Mouse (Mus musculus) CH12.LX (cell line): ENCODE data around the gene Ifit1bl1. TPM values are rescaled to one million over a fixed set of nuclear protein-coding genes. Genes with fewer than 3 reads are reported as not detected.
"Not testable (repeated sequence)": the region's sequence is repeated elsewhere in the genome, so short reads cannot be mapped to it uniquely, and the experiment has no call there.

Source experiments
- DNase-seq: peaks from one replicate; pipeline ENCODE4 v3.0.0-alpha.2; 2013; ENCODE audit errors: extremely low read depth
- H3K27ac ChIP-seq: 2 replicates; pipeline ENCODE4 v1.5.1; 2012; ENCODE audit warnings: low read depth, mild to moderate bottlenecking, control low read depth, moderate library complexity; ENCODE audit not compliant: insufficient read depth
- H3K27me3 ChIP-seq: replicated peaks from 2 replicates; pipeline ENCODE3; 2012; ENCODE audit warnings: inconsistent platforms
- H3K36me3 ChIP-seq, 2 experiments: replicated peaks in 1 of 2; 2 replicates each; pipeline versions ENCODE3 to v1.6.1; 2012; ENCODE audit warnings: inconsistent platforms in 1 of 2, low read length in 1 of 2, mild to moderate bottlenecking in 1 of 2, mixed read lengths in 1 of 2, moderate library complexity in 1 of 2; ENCODE audit not compliant: control insufficient read depth in 1 of 2, insufficient read depth in 1 of 2
- H3K4me1 ChIP-seq, 2 experiments: 2 replicates each; pipeline ENCODE4 v1.6.1; 2012; ENCODE audit warnings: inconsistent platforms in 1 of 2, moderate library complexity in 1 of 2; ENCODE audit not compliant: insufficient read depth in 2 of 2, control insufficient read depth in 1 of 2
- H3K4me2 ChIP-seq: 2 replicates; pipeline ENCODE4 v1.6.1; 2012; ENCODE audit warnings: low read depth, mild to moderate bottlenecking, control low read depth; ENCODE audit not compliant: poor library complexity, insufficient read depth, severe bottlenecking
- H3K4me3 ChIP-seq, 3 experiments: fragments of 150-350 bp in 1 of 3; sonication (generic) in 1 of 3; replicated peaks in 1 of 3; 2 replicates each; pipeline versions ENCODE3 to v1.5.1; 2011 to 2012; ENCODE audit warnings: low read depth in 2 of 3, low read length in 2 of 3, mild to moderate bottlenecking in 2 of 3, moderate library complexity in 2 of 3, control low read depth in 1 of 3, improper control_type of control experiment in 1 of 3, inconsistent platforms in 1 of 3, mixed read lengths in 1 of 3; ENCODE audit not compliant: poor library complexity in 1 of 3
- H3K79me2 ChIP-seq: replicated peaks from 2 replicates; pipeline ENCODE4 v1.6.1; 2012; ENCODE audit warnings: mild to moderate bottlenecking, moderate library complexity; ENCODE audit not compliant: control insufficient read depth, poor library complexity, insufficient read depth, severe bottlenecking; ENCODE audit errors: extremely low read depth
- H3K9ac ChIP-seq: 2 replicates; pipeline ENCODE4 v1.6.1; 2012; ENCODE audit warnings: low read depth, mild to moderate bottlenecking, control low read depth, moderate library complexity; ENCODE audit not compliant: insufficient read depth
- H3K9me3 ChIP-seq: replicated peaks from 2 replicates; pipeline ENCODE3; 2012; ENCODE audit warnings: low read length, inconsistent platforms, mixed read lengths
- BHLHE40 ChIP-seq: IDR thresholded peaks from 2 replicates; pipeline ENCODE4 v1.6.1; 2011; ENCODE audit warnings: mild to moderate bottlenecking, low read depth, low read length, improper control_type of control experiment
- CHD1 ChIP-seq: IDR thresholded peaks from 2 replicates; pipeline ENCODE4 v1.6.1; 2012; ENCODE audit warnings: low read depth, low read length, improper control_type of control experiment, inconsistent platforms
- CTCF ChIP-seq, 2 experiments: IDR thresholded peaks in 1 of 2; conservative IDR thresholded peaks in 1 of 2; 2 replicates each; pipeline ENCODE4 v1.5.1; 2011 to 2012; ENCODE audit warnings: low read depth in 2 of 2, low read length in 2 of 2, improper control_type of control experiment in 1 of 2, inconsistent platforms in 1 of 2, mild to moderate bottlenecking in 1 of 2, moderate library complexity in 1 of 2
- E2F4 ChIP-seq: IDR thresholded peaks from 2 replicates; pipeline ENCODE4 v1.6.1; 2011; ENCODE audit warnings: low read depth, low read length, improper control_type of control experiment; ENCODE audit not compliant: insufficient replicate concordance
- EP300 ChIP-seq: IDR thresholded peaks from 2 replicates; pipeline ENCODE4 v1.6.1; 2011; ENCODE audit warnings: low read length, improper control_type of control experiment
- ETS1 ChIP-seq: conservative IDR thresholded peaks from 2 replicates; pipeline ENCODE4 v1.6.1; 2012; ENCODE audit warnings: low read depth, mild to moderate bottlenecking, inconsistent platforms, low read length, improper control_type of control experiment, moderate library complexity
- GABPA ChIP-seq: IDR thresholded peaks from 2 replicates; pipeline ENCODE4 v1.6.1; 2012; ENCODE audit warnings: low read depth, low read length, improper control_type of control experiment, inconsistent platforms; ENCODE audit not compliant: insufficient replicate concordance
- HCFC1 ChIP-seq: IDR thresholded peaks from 2 replicates; pipeline ENCODE4 v1.6.1; 2012; ENCODE audit warnings: low read depth, mild to moderate bottlenecking, inconsistent platforms, low read length, improper control_type of control experiment
- JUND ChIP-seq: conservative IDR thresholded peaks from 2 replicates; pipeline ENCODE4 v1.6.1; 2011; ENCODE audit warnings: low read depth, low read length, improper control_type of control experiment
- MAX ChIP-seq: IDR thresholded peaks from 2 replicates; pipeline ENCODE4 v1.6.1; 2011; ENCODE audit warnings: low read length, improper control_type of control experiment
- MAZ ChIP-seq: IDR thresholded peaks from 2 replicates; pipeline ENCODE4 v1.6.1; 2012; ENCODE audit warnings: low read depth, mild to moderate bottlenecking, inconsistent platforms, low read length, improper control_type of control experiment, moderate library complexity
- MEF2A ChIP-seq: IDR thresholded peaks from 2 replicates; pipeline ENCODE4 v1.6.1; 2014; ENCODE audit warnings: low read depth, mild to moderate bottlenecking, inconsistent platforms, low read length, improper control_type of control experiment, borderline replicate concordance
- MXI1 ChIP-seq: IDR thresholded peaks from 2 replicates; pipeline ENCODE4 v1.6.1; 2011; ENCODE audit warnings: mild to moderate bottlenecking, low read depth, low read length, improper control_type of control experiment
- MYC ChIP-seq: IDR thresholded peaks from 2 replicates; pipeline ENCODE4 v1.6.1; 2011; ENCODE audit warnings: low read depth, mild to moderate bottlenecking, improper control_type of control experiment, low read length
- NRF1 ChIP-seq: IDR thresholded peaks from 2 replicates; pipeline ENCODE4 v1.6.1; 2014; ENCODE audit warnings: low read depth, mild to moderate bottlenecking, inconsistent platforms, low read length, improper control_type of control experiment, moderate library complexity
- PAX5 ChIP-seq: IDR thresholded peaks from 2 replicates; pipeline ENCODE4 v1.6.1; 2012; ENCODE audit warnings: low read length, inconsistent platforms, mixed read lengths
- RAD21 ChIP-seq: IDR thresholded peaks from 2 replicates; pipeline ENCODE4 v1.6.1; 2011; ENCODE audit warnings: low read depth, mild to moderate bottlenecking, low read length, improper control_type of control experiment, moderate library complexity
- RCOR1 ChIP-seq: conservative IDR thresholded peaks from 2 replicates; pipeline ENCODE4 v1.6.1; 2012; ENCODE audit warnings: low read depth, mild to moderate bottlenecking, inconsistent platforms, low read length, improper control_type of control experiment
- SIN3A ChIP-seq: IDR thresholded peaks from 2 replicates; pipeline ENCODE4 v1.6.1; 2012; ENCODE audit warnings: low read length, improper control_type of control experiment, inconsistent platforms
- SMC3 ChIP-seq: IDR thresholded peaks from 2 replicates; pipeline ENCODE4 v1.6.1; 2011; ENCODE audit warnings: low read depth, low read length, improper control_type of control experiment
- TBP ChIP-seq: conservative IDR thresholded peaks from 2 replicates; pipeline ENCODE4 v1.6.1; 2011; ENCODE audit warnings: low read depth, low read length, improper control_type of control experiment
- TCF12 ChIP-seq: IDR thresholded peaks from 2 replicates; pipeline ENCODE4 v1.6.1; 2014; ENCODE audit warnings: low read depth, mild to moderate bottlenecking, inconsistent platforms, low read length, improper control_type of control experiment
- UBTF ChIP-seq: IDR thresholded peaks from 2 replicates; pipeline ENCODE4 v1.6.1; 2012; ENCODE audit warnings: low read depth, mild to moderate bottlenecking, inconsistent platforms, low read length, improper control_type of control experiment, moderate library complexity
- USF1 ChIP-seq: IDR thresholded peaks from 2 replicates; pipeline ENCODE4 v1.6.1; 2014; ENCODE audit warnings: low read depth, mild to moderate bottlenecking, inconsistent platforms, low read length, improper control_type of control experiment
- ZKSCAN1 ChIP-seq: IDR thresholded peaks from 2 replicates; pipeline ENCODE4 v1.6.1; 2012; ENCODE audit warnings: low read depth, inconsistent platforms, low read length, improper control_type of control experiment, borderline replicate concordance
- ZNF384 ChIP-seq: IDR thresholded peaks from 2 replicates; pipeline ENCODE4 v1.6.1; 2012; ENCODE audit warnings: low read depth, low read length, improper control_type of control experiment, inconsistent platforms
- dilution Hi-C: fragments of 300-500 bp; cut with MboI; formaldehyde crosslinking; loops from 2 replicates; pipeline ENCODE4 v1.14.3; 2020; ENCODE audit warnings: low sequenced_read_pairs; ENCODE audit not compliant: extremely low pct_unique_long_range_greater_than_20kb, extremely low pct_ligation_motif_present
- in situ Hi-C: fragments of 300-500 bp; cut with MboI; formaldehyde crosslinking; loops from 3 replicates; pipeline ENCODE4 v1.14.3; 2019; ENCODE audit warnings: low sequenced_read_pairs, low pct_ligation_motif_present, low pct_unique_long_range_greater_than_20kb, mixed read lengths
- polyA plus RNA-seq: library from polyadenylated mRNA; unstranded; fragments of >175 nt; gene quantifications from 2 replicates; pipeline ENCODE4 v1.2.1, GENCODE M21; 2012; ENCODE audit warnings: low read depth; ENCODE audit not compliant: insufficient read length
- total RNA-seq, 2 experiments: library from RNA; depleted of rRNA; stranded (reverse); fragments of 300-350 nt in 1 of 2; fragments of >200 nt in 1 of 2; gene quantifications; 2 replicates each; pipeline ENCODE4 v1.2.3; 2012 to 2014

Ifit1bl1 gene
- total and polyA plus RNA-seq, 3 experiments, result 0.09 to 0.26 TPM; not detected in 1

- H3K9ac ChIP-seq, H3K4me2 ChIP-seq, H3K4me3 ChIP-seq, in situ Hi-C loops, H3K4me1 ChIP-seq, H3K27ac ChIP-seq, DNase-seq, dilution Hi-C loops, H3K79me2 ChIP-seq, H3K9me3 ChIP-seq, H3K27me3 ChIP-seq, H3K36me3 ChIP-seq: not testable (repeated sequence)
Observed at GRCm38 (mm10) chr19:34647630-34648029, 45.9 kb upstream of the Ifit1bl1 start.

- dilution Hi-C loops (no loop called here), in situ Hi-C loops (no loop called here)
- no peak overlapping the region for H3K4me2 ChIP-seq
- no peaks in the 10 kb centered on the region for H3K9me3 ChIP-seq
- TF ChIP-seq GABPA (no peak), TBP (no peak), HCFC1 (no peak), BHLHE40 (no peak), CHD1 (no peak), RAD21 (no peak), MAX (no peak), USF1 (no peak), EP300 (no peak), UBTF (no peak), JUND (no peak), ZNF384 (no peak), E2F4 (no peak)
- H3K4me1 ChIP-seq, result peaks cover 4 to 26% of the 10 kb centered on the region in 2 experiments; a peak in 3 of 4 replicates
- no peaks in the 10 kb centered on the region for H3K79me2 ChIP-seq
- no peak overlapping the region for H3K9ac ChIP-seq
- DNase-seq, result no peak
- no peaks in the 10 kb centered on the region for H3K36me3 ChIP-seq
- no peak overlapping the region for H3K27ac ChIP-seq
- H3K4me3 ChIP-seq, result no peak overlapping the region
- no peaks in the 10 kb centered on the region for H3K27me3 ChIP-seq
Observed at GRCm38 (mm10) chr19:34642616-34643015, 40.9 kb upstream of the Ifit1bl1 start.

GRCm38 (mm10) chr19:34640623-34641022 lies 38.9 kb upstream of the Ifit1bl1 start, which contains the start of the genes Ifit1bl2 and Ifit1:
Ifit1bl2 (minus strand) TSS chr19:34640743.
Ifit1 (plus strand) TSS chr19:34640871.
- Histone ChIP-seq H3K4me3 (peak within 1 kb of the TSS; percentile 21 to 52 (median 41)), H3K27ac (no peak within 1 kb of the TSS), H3K9ac (peak within 1 kb of the TSS; percentile 40; the same call in 1 of the 2 replicates), H3K4me2 (peak within 1 kb of the TSS; percentile 66), H3K9me3 (no peaks in the 10 kb centered on the region), H3K36me3 (no peaks in the 10 kb centered on the region), H3K27me3 (no peaks in the 10 kb centered on the region), H3K4me1 (peaks cover 4 to 26% of the 10 kb centered on the region in 2 experiments; a peak in 3 of 4 replicates), H3K79me2 (no peaks in the 10 kb centered on the region)
- dilution Hi-C loops, result no loop called here
- in situ Hi-C loops, result no loop called here
- DNase-seq, result peak; percentile 81
- TF ChIP-seq MYC (no peak), MXI1 (peak; percentile 51; the same call in 1 of the 2 replicates), ZNF384 (peak; percentile 92), NRF1 (no peak), EP300 (peak; percentile 88), SIN3A (peak; percentile 69), MAZ (peak; percentile 79; the same call in 1 of the 2 replicates), CTCF (conservative IDR thresholded peaks at IDR 0.05 in 1 of 2, IDR thresholded peaks at IDR 0.05 in 1 of 2; ENCODE audit: low read depth in 2 of 2, low read length in 2 of 2) (no peak), PAX5 (no peak), SMC3 (no peak), TCF12 (0 out of 2 replicates have a peak, but pooled peaks have one; percentile 41), MAX (peak; percentile 26; the same call in 1 of the 2 replicates), ZKSCAN1 (no peak), RCOR1 (peak; percentile 71), BHLHE40 (peak; percentile 60), ETS1 (peak; percentile 92), MEF2A (peak; percentile 59)
